Mouse (Mus musculus): ENCODE data around the gene 2310030G06Rik.
A peak's percentile ranks its signal among the peaks of the same experiment; 100 is the strongest.

2310030G06Rik gene

GRCm38 (mm10) chr9:50742744-50743143, 3.6 kb downstream of the 2310030G06Rik start:
- no peak for DNase-seq (ENCODE audit: low read depth, low spot score)

- no peak for DNase-seq (ENCODE audit: low read depth, low spot score)
These were observed 4.1 kb downstream of the 2310030G06Rik start for GRCm38 (mm10) chr9:50742261-50742660.

- no peak for DNase-seq (ENCODE audit: low read depth, low spot score)
These were observed 5.2 kb downstream of the 2310030G06Rik start for GRCm38 (mm10) chr9:50740867-50741784.

GRCm38 (mm10) chr9:50738914-50739870, 7.1 kb downstream of the 2310030G06Rik start, which contains the start of gene Dixdc1:
Gene Dixdc1 (minus strand): TSS chr9:50739517.
- peak; percentile 91 for DNase-seq (ENCODE audit: low read depth, low spot score)

GRCm38 (mm10) chr9:50734989-50735388, 11.3 kb downstream of the 2310030G06Rik start:
- peak; percentile 67 for DNase-seq (ENCODE audit: low read depth, low spot score)

GRCm38 (mm10) chr9:50732560-50732959, 13.8 kb downstream of the 2310030G06Rik start:
- DNase-seq (ENCODE audit: low read depth, low spot score) = no peak

- DNase-seq (ENCODE audit: low read depth, low spot score) = no peak
These were observed 16.7 kb downstream of the 2310030G06Rik start for GRCm38 (mm10) chr9:50729600-50729999.

GRCm38 (mm10) chr9:50727925-50728651, 18.2 kb downstream of the 2310030G06Rik start:
- peak; percentile 81 for DNase-seq (ENCODE audit: low read depth, low spot score)

GRCm38 (mm10) chr9:50727171-50727924, 19.0 kb downstream of the 2310030G06Rik start:
- no peak for DNase-seq (ENCODE audit: low read depth, low spot score)

- peak; percentile 73 for DNase-seq (ENCODE audit: low read depth, low spot score)
These were observed 20.3 kb downstream of the 2310030G06Rik start for GRCm38 (mm10) chr9:50725921-50726590.

GRCm38 (mm10) chr9:50724661-50725330, 21.5 kb downstream of the 2310030G06Rik start:
- no peak for DNase-seq (ENCODE audit: low read depth, low spot score)

- no peak for DNase-seq (ENCODE audit: low read depth, low spot score)
These were observed 22.2 kb downstream of the 2310030G06Rik start for GRCm38 (mm10) chr9:50724147-50724546.

GRCm38 (mm10) chr9:50723406-50723805, 22.9 kb downstream of the 2310030G06Rik start:
- DNase-seq (ENCODE audit: low read depth, low spot score) = no peak

GRCm38 (mm10) chr9:50722451-50722911, 23.9 kb downstream of the 2310030G06Rik start:
- no peak for DNase-seq (ENCODE audit: low read depth, low spot score)

- DNase-seq (ENCODE audit: low read depth, low spot score) = no peak
These were observed 25.3 kb downstream of the 2310030G06Rik start for GRCm38 (mm10) chr9:50721061-50721460.

- DNase-seq (ENCODE audit: low read depth, low spot score) = no peak
These were observed 27.5 kb downstream of the 2310030G06Rik start for GRCm38 (mm10) chr9:50718878-50719277.

- DNase-seq (ENCODE audit: low read depth, low spot score) = no peak
These were observed 32.1 kb downstream of the 2310030G06Rik start for GRCm38 (mm10) chr9:50714188-50714587.

GRCm38 (mm10) chr9:50711337-50711736, 35.0 kb downstream of the 2310030G06Rik start:
- no peak for DNase-seq (ENCODE audit: low read depth, low spot score)

GRCm38 (mm10) chr9:50709108-50709507, 37.2 kb downstream of the 2310030G06Rik start:
- no peak for DNase-seq (ENCODE audit: low read depth, low spot score)

Measured in forelimb bud, embryonic 11.5 days (tissue).